Mouse (Mus musculus) MEL (cell line): Measurements from ENCODE around the gene Tff3. TPM values are rescaled to one million over a fixed set of nuclear protein-coding genes. Genes with fewer than 3 reads are reported as not detected.

ENCODE experiments used
- DNase-seq: peaks from one replicate; pipeline ENCODE4 v3.0.0; 2011; ENCODE audit warnings: low read depth, low spot score
- H3K27ac ChIP-seq: 2 replicates; pipeline ENCODE4 v1.5.1; 2012; ENCODE audit warnings: low read depth, mild to moderate bottlenecking, control low read depth, low read length, moderate library complexity; ENCODE audit not compliant: control insufficient read depth
- H3K27me3 ChIP-seq, 2 experiments: fragments of 150-350 bp in 1 of 2; sonication (generic) in 1 of 2; 2 replicates each; pipeline ENCODE4 v1.6.1; 2012; ENCODE audit warnings: low read length in 2 of 2, mild to moderate bottlenecking in 2 of 2, improper control_type of control experiment in 1 of 2, moderate library complexity in 1 of 2; ENCODE audit not compliant: insufficient read depth in 2 of 2, control insufficient read depth in 1 of 2
- H3K36me3 ChIP-seq, 2 experiments: 2 replicates each; pipeline ENCODE4 v1.6.1; 2012 to 2014; ENCODE audit warnings: low read length in 2 of 2, improper control_type of control experiment in 1 of 2, inconsistent platforms in 1 of 2, mild to moderate bottlenecking in 1 of 2; ENCODE audit not compliant: insufficient read depth in 2 of 2, control insufficient read depth in 1 of 2
- H3K4me1 ChIP-seq, 2 experiments: fragments of 150-350 bp in 1 of 2; sonication (generic) in 1 of 2; 2 replicates each; pipeline ENCODE4 v1.6.1; 2012; ENCODE audit warnings: low read length in 2 of 2, improper control_type of control experiment in 1 of 2, mild to moderate bottlenecking in 1 of 2; ENCODE audit not compliant: insufficient read depth in 2 of 2, control insufficient read depth in 1 of 2
- H3K4me3 ChIP-seq, 2 experiments: fragments of 150-350 bp in 1 of 2; sonication (generic) in 1 of 2; 2 replicates each; pipeline ENCODE4 v1.5.1; 2012; ENCODE audit warnings: low read depth in 2 of 2, low read length in 2 of 2, mild to moderate bottlenecking in 2 of 2, moderate library complexity in 2 of 2, control low read depth in 1 of 2, improper control_type of control experiment in 1 of 2; ENCODE audit not compliant: control insufficient read depth in 1 of 2, insufficient read depth in 1 of 2
- H3K79me2 ChIP-seq: 2 replicates; pipeline ENCODE4 v1.6.1; 2012; ENCODE audit warnings: mild to moderate bottlenecking, low read length, moderate library complexity; ENCODE audit not compliant: control insufficient read depth, poor library complexity, insufficient read depth
- H3K9ac ChIP-seq: 2 replicates; pipeline ENCODE4 v1.6.1; 2012; ENCODE audit warnings: low read depth, mild to moderate bottlenecking, control low read depth, low read length, moderate library complexity; ENCODE audit not compliant: control insufficient read depth, poor library complexity, severe bottlenecking
- H3K9me3 ChIP-seq: fragments of 150-350 bp; sonication (generic); replicated peaks from 2 replicates; pipeline ENCODE4 v1.6.1; 2012; ENCODE audit warnings: mild to moderate bottlenecking, low read length, improper control_type of control experiment, moderate library complexity; ENCODE audit not compliant: insufficient read depth
- CHD1 ChIP-seq: IDR thresholded peaks from 2 replicates; pipeline ENCODE4 v1.6.1; 2012; ENCODE audit warnings: low read depth, mild to moderate bottlenecking, inconsistent platforms, low read length, improper control_type of control experiment
- CTCF ChIP-seq, 3 experiments: IDR thresholded peaks in 2 of 3; conservative IDR thresholded peaks in 1 of 3; 2 replicates each; pipeline ENCODE4 v1.5.1; 2011 to 2012; ENCODE audit warnings: low read length in 3 of 3, low read depth in 2 of 3, mild to moderate bottlenecking in 2 of 3, improper control_type of control experiment in 1 of 3, inconsistent platforms in 1 of 3, mixed read lengths in 1 of 3, moderate library complexity in 1 of 3; ENCODE audit not compliant: control insufficient read depth in 1 of 3, insufficient read depth in 1 of 3, poor library complexity in 1 of 3, severe bottlenecking in 1 of 3
- ELF1 ChIP-seq: IDR thresholded peaks from 2 replicates; pipeline ENCODE4 v1.6.1; 2014; ENCODE audit warnings: low read depth, mild to moderate bottlenecking, inconsistent platforms, low read length, improper control_type of control experiment, moderate library complexity
- EP300 ChIP-seq, 2 experiments: IDR thresholded peaks; 2 replicates each; pipeline ENCODE4 v1.6.1; 2011; ENCODE audit warnings: improper control_type of control experiment in 2 of 2, low read length in 2 of 2, low read depth in 1 of 2, mild to moderate bottlenecking in 1 of 2
- GABPA ChIP-seq: IDR thresholded peaks from 2 replicates; pipeline ENCODE4 v1.6.1; 2012; ENCODE audit warnings: low read depth, mild to moderate bottlenecking, inconsistent platforms, low read length, improper control_type of control experiment, moderate library complexity
- GATA1 ChIP-seq: IDR thresholded peaks from 2 replicates; pipeline ENCODE4 v1.6.1; 2011; ENCODE audit warnings: low read depth, low read length, improper control_type of control experiment
- JUND ChIP-seq: IDR thresholded peaks from 2 replicates; pipeline ENCODE4 v1.6.1; 2011; ENCODE audit warnings: low read depth, mild to moderate bottlenecking, improper control_type of control experiment, low read length
- MAX ChIP-seq: IDR thresholded peaks from 2 replicates; pipeline ENCODE4 v1.6.1; 2011; ENCODE audit warnings: low read length, improper control_type of control experiment
- MAZ ChIP-seq: IDR thresholded peaks from 2 replicates; pipeline ENCODE4 v1.6.1; 2012; ENCODE audit warnings: low read depth, mild to moderate bottlenecking, inconsistent platforms, low read length, improper control_type of control experiment
- MEF2A ChIP-seq: IDR thresholded peaks from 2 replicates; pipeline ENCODE4 v1.6.1; 2014; ENCODE audit warnings: low read depth, mild to moderate bottlenecking, inconsistent platforms, low read length, improper control_type of control experiment; ENCODE audit not compliant: poor library complexity, insufficient replicate concordance, severe bottlenecking; ENCODE audit errors: extremely low read depth
- MXI1 ChIP-seq: IDR thresholded peaks from 2 replicates; pipeline ENCODE4 v1.6.1; 2011; ENCODE audit warnings: mild to moderate bottlenecking, low read depth, low read length, improper control_type of control experiment
- MYB ChIP-seq: IDR thresholded peaks from 2 replicates; pipeline ENCODE4 v1.6.1; 2011; ENCODE audit warnings: mild to moderate bottlenecking, low read depth, low read length, improper control_type of control experiment
- NELFE ChIP-seq: IDR thresholded peaks from 2 replicates; pipeline ENCODE4 v1.6.1; 2011; ENCODE audit warnings: low read depth, low read length, improper control_type of control experiment
- POLR2A ChIP-seq, 2 experiments: IDR thresholded peaks; 2 replicates each; pipeline ENCODE4 v1.6.1; 2011 to 2012; ENCODE audit warnings: low read length in 2 of 2, mild to moderate bottlenecking in 2 of 2, control low read depth in 1 of 2, improper control_type of control experiment in 1 of 2, low read depth in 1 of 2, moderate library complexity in 1 of 2; ENCODE audit not compliant: control insufficient read depth in 1 of 2, insufficient read depth in 1 of 2, poor library complexity in 1 of 2
- POLR2AphosphoS2 ChIP-seq: IDR thresholded peaks from 2 replicates; pipeline ENCODE4 v1.6.1; 2011; ENCODE audit warnings: low read length, improper control_type of control experiment
- POLR2AphosphoS5 ChIP-seq: IDR thresholded peaks from 2 replicates; pipeline ENCODE4 v1.6.1; 2012; ENCODE audit warnings: low read depth, borderline replicate concordance, mild to moderate bottlenecking, inconsistent platforms, low read length, moderate library complexity, mixed read lengths
- RAD21 ChIP-seq: IDR thresholded peaks from 2 replicates; pipeline ENCODE4 v1.6.1; 2011; ENCODE audit warnings: mild to moderate bottlenecking, low read depth, low read length, improper control_type of control experiment
- SMC3 ChIP-seq: IDR thresholded peaks from 2 replicates; pipeline ENCODE4 v1.6.1; 2011; ENCODE audit warnings: low read depth, low read length, improper control_type of control experiment
- TCF12 ChIP-seq: IDR thresholded peaks from 2 replicates; pipeline ENCODE4 v1.6.1; 2014; ENCODE audit warnings: low read depth, mild to moderate bottlenecking, inconsistent platforms, low read length, improper control_type of control experiment, moderate library complexity
- USF2 ChIP-seq, 2 experiments: IDR thresholded peaks; 2 replicates each; pipeline ENCODE4 v1.6.1; 2011 to 2012; ENCODE audit warnings: improper control_type of control experiment in 2 of 2, low read length in 2 of 2, borderline replicate concordance in 1 of 2, inconsistent platforms in 1 of 2, low read depth in 1 of 2, mild to moderate bottlenecking in 1 of 2; ENCODE audit not compliant: insufficient read depth in 1 of 2
- ZC3H11A ChIP-seq: IDR thresholded peaks from 2 replicates; pipeline ENCODE4 v1.6.1; 2012; ENCODE audit warnings: low read depth, mild to moderate bottlenecking, inconsistent platforms, low read length, improper control_type of control experiment
- ZNF384 ChIP-seq: IDR thresholded peaks from 2 replicates; pipeline ENCODE4 v1.6.1; 2012; ENCODE audit warnings: low read depth, mild to moderate bottlenecking, inconsistent platforms, low read length, improper control_type of control experiment
- polyA plus RNA-seq, 2 experiments: library from polyadenylated mRNA; stranded (reverse) in 1 of 2; unstranded in 1 of 2; fragments of >175 nt in 1 of 2; fragments of >200 nt in 1 of 2; gene quantifications; 2 replicates each; pipeline versions ENCODE4 v1.2.1 to v1.2.4; 2012; ENCODE audit warnings: low replicate concordance in 2 of 2, low read depth in 1 of 2; ENCODE audit not compliant: insufficient read length in 2 of 2, insufficient read depth in 1 of 2, missing spikeins in 1 of 2
- total RNA-seq: library from RNA; depleted of rRNA; stranded (reverse); fragments of 300-350 nt; gene quantifications from 2 replicates; pipeline ENCODE4 v1.2.3, GENCODE M21; 2012

Tff3 gene
- total and polyA plus RNA-seq, 3 experiments: not detected

DNA sequence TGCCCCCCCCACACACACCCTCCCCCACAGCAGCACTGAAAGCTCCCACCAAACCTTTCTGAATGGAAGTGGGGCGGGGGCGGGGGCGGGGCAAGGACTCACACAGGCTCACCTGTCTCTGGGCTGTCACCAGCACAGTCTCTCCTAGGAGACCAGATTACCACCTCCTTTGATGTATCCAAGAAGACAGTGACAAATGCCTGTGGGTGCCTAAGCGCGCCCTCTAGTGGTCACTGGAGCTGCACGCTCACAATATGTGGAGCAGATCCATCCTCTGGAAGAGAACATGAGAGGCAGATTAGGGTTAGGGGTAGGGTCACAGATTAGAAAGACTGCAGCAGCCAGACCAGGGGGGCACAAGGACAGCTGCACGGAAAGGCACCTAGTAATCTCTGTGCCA is 10.0 kb downstream of the Tff3 start:
- H3K27ac ChIP-seq: no peak overlapping the region
- no peaks in the 10 kb centered on the region for H3K27me3 ChIP-seq
- no peaks in the 10 kb centered on the region for H3K36me3 ChIP-seq
- no peak for TF ChIP-seq USF2 (IDR thresholded peaks at IDR 0.05; ENCODE audit: borderline replicate concordance in 1 of 2, insufficient read depth in 1 of 2, low read depth in 1 of 2, low read length in 2 of 2)
- peak; percentile 96 for TF ChIP-seq SMC3
- TF ChIP-seq CTCF (IDR thresholded peaks at IDR 0.05 in 2 of 3, conservative IDR thresholded peaks at IDR 0.05 in 1 of 3; ENCODE audit: control insufficient read depth in 1 of 3, insufficient read depth in 1 of 3, low read depth in 2 of 3, low read length in 3 of 3, poor library complexity in 1 of 3, severe bottlenecking in 1 of 3): peak; percentile 86 to 97 (median 88)
- peak; percentile 80 for TF ChIP-seq RAD21
- TF ChIP-seq POLR2AphosphoS2: no peak
- TF ChIP-seq GABPA: no peak
- peak; percentile 95 for TF ChIP-seq ZC3H11A
- TF ChIP-seq CHD1: no peak
- DNase-seq: peak; percentile 79
- no peaks in the 10 kb centered on the region for H3K79me2 ChIP-seq
- H3K4me3 ChIP-seq: no peak overlapping the region
- no peak overlapping the region for H3K9ac ChIP-seq
- H3K9me3 ChIP-seq: no peaks in the 10 kb centered on the region
- no peaks in the 10 kb centered on the region for H3K4me1 ChIP-seq

DNA sequence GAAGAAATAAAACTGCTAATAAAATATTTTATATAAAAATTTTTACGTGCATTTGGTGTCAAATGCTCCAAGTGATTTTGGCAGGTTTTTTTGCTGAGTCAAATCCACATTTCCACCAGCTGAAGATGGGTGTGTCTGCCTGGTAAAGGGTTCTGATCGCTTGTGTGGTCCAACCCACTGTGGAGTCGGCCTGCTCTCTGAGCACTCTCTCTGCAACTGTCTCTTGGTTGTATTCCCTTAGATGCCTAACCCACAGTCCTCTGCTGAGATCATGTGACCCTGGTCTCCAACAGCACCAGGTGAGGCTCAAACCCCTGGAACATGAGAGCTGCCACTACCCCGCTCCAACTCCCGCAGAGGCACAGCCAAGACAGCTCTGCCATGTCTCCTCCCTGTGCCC is 11.5 kb downstream of the Tff3 start:
- Histone ChIP-seq H3K36me3 (peaks cover 0 to 2% of the 10 kb centered on the region in 2 experiments; a peak in 1 of 4 replicates), H3K27ac (no peak overlapping the region), H3K27me3 (no peaks in the 10 kb centered on the region), H3K4me3 (no peak overlapping the region), H3K79me2 (no peaks in the 10 kb centered on the region), H3K9me3 (no peaks in the 10 kb centered on the region), H3K9ac (no peak overlapping the region), H3K4me1 (no peaks in the 10 kb centered on the region)
- no peak for DNase-seq
- no peak for TF ChIP-seq JUND
- TF ChIP-seq MAZ: no peak
- TF ChIP-seq SMC3: no peak
- no peak for TF ChIP-seq GABPA
- no peak for TF ChIP-seq MXI1
- TF ChIP-seq POLR2A (IDR thresholded peaks at IDR 0.05; ENCODE audit: control insufficient read depth in 1 of 2, insufficient read depth in 1 of 2, low read depth in 1 of 2, low read length in 2 of 2, poor library complexity in 1 of 2): no peak
- TF ChIP-seq EP300 (IDR thresholded peaks at IDR 0.05; ENCODE audit: low read depth in 1 of 2, low read length in 2 of 2): no peak
- no peak for TF ChIP-seq ZC3H11A
- no peak for TF ChIP-seq POLR2AphosphoS5
- no peak for TF ChIP-seq GATA1
- no peak for TF ChIP-seq ZNF384
- no peak for TF ChIP-seq MAX
- TF ChIP-seq POLR2AphosphoS2: no peak
- no peak for TF ChIP-seq MEF2A
- no peak for TF ChIP-seq NELFE
- TF ChIP-seq MYB: no peak
- TF ChIP-seq TCF12: no peak
- no peak for TF ChIP-seq CTCF (IDR thresholded peaks at IDR 0.05 in 2 of 3, conservative IDR thresholded peaks at IDR 0.05 in 1 of 3; ENCODE audit: control insufficient read depth in 1 of 3, insufficient read depth in 1 of 3, low read depth in 2 of 3, low read length in 3 of 3, poor library complexity in 1 of 3, severe bottlenecking in 1 of 3)
- no peak for TF ChIP-seq ELF1
